11 mouse cellular contexts compared by ENCODE assay signal in genomic region chr7:143119407-143119806, GRCm38 (mm10). TPM values are rescaled to one million over a fixed set of nuclear protein-coding genes. Genes with fewer than 3 reads are reported as not detected.
DNase-seq lines count a peak whose midpoint lies in the region; ATAC-seq lines count a peak whose summit lies in the region.
"Had no signal": no experiment of that assay in that cellular context is flagged by ENCODE, and none has a peak within 500 bp of the region (broad histone marks: within the 10 kb centered on the region; RNA-seq: fewer than 3 reads in every experiment).

No protein-coding gene starts in this region.

- ATAC-seq in erythroblast, adult 5-6 weeks (replicated peaks; ENCODE audit: low FRiP score, poor library complexity, severe bottlenecking): no peak
- ATAC-seq in hindbrain, embryonic 16.5 days: no peak

- no peaks in the 10 kb centered on the region for H3K27me3 ChIP-seq in hindbrain, embryonic 16.5 days (replicated peaks; ENCODE audit: control insufficient read depth, insufficient read depth, low read length)

- H3K9ac ChIP-seq in hindbrain, embryonic 16.5 days (ENCODE audit: low read depth, low read length): no peak overlapping the region

- H3K4me1 ChIP-seq in hindbrain, embryonic 16.5 days (ENCODE audit: control insufficient read depth, insufficient read depth, low read depth, low read length): peaks cover 2% of the 10 kb centered on the region; the same call in 1 of the 2 replicates

- no peak overlapping the region for H3K4me2 ChIP-seq in hindbrain, embryonic 16.5 days (ENCODE audit: low read length)

- H3K4me3 ChIP-seq in hindbrain, embryonic 16.5 days (ENCODE audit: low read length): no peak overlapping the region

- peak; percentile 20 for DNase-seq in ovary, adult 18-20 months (ENCODE audit: low spot score)
- DNase-seq in ovary, postnatal 36 days (ENCODE audit: low spot score): no peak
- DNase-seq in kidney, adult 18-20 months: peak; percentile 44
- DNase-seq in lung, adult 18-20 months: peak; percentile 59 to 78
- no peak for DNase-seq in gastrocnemius, postnatal 36 days
- DNase-seq in cerebellum, adult 11-12 months: no peak
- DNase-seq: retina, postnatal 1 day; thymus, postnatal 4 days had no signal

- 10% methylated on average over 1 of the region's 1 CpGs for WGBS in hindbrain, embryonic 16.5 days

- H3K27ac ChIP-seq in hindbrain, embryonic 16.5 days (ENCODE audit: low read depth, low read length): no peak overlapping the region

- no peaks in the 10 kb centered on the region for H3K9me3 ChIP-seq in hindbrain, embryonic 16.5 days (ENCODE audit: control insufficient read depth, low read length)

- H3K36me3 ChIP-seq in hindbrain, embryonic 16.5 days (ENCODE audit: control insufficient read depth, insufficient read depth, low read length): no peaks in the 10 kb centered on the region

- intact Hi-C loops in gastrocnemius, postnatal 36 days (cut with DNase I): no loop called here

RNA-seq across cellular contexts. Expression of gene Kcnq1, which starts 13.2 kb away (rescaled TPM):
- not detected in 2 replicates for total RNA-seq in erythroblast, adult 5-6 weeks (2015; ENCODE audit: low replicate concordance)
- not detected in 2 replicates for total RNA-seq in erythroblast, adult 5-6 weeks (2017; ENCODE audit: low replicate concordance)
- under 1 TPM; 0.31 to 0.69 TPM for total RNA-seq in gastrocnemius, postnatal 36 days (2021)
- polyA plus RNA-seq in hindbrain, embryonic 16.5 days (2015; fragmentation: Nextera tagmentation; extraction: Ambion mirVana): 1.3 and 2.2 TPM in 2 replicates

RNA-seq across cellular contexts. Expression of gene Trpm5, which starts 25.0 kb away (rescaled TPM):
- total RNA-seq in erythroblast, adult 5-6 weeks (2015; ENCODE audit: low replicate concordance): not detected in 2 replicates
- total RNA-seq in erythroblast, adult 5-6 weeks (2017; ENCODE audit: low replicate concordance): not detected in 2 replicates
- total RNA-seq in gastrocnemius, postnatal 36 days (2021): not detected
- 2.1 and 3.2 TPM in 2 replicates for polyA plus RNA-seq in hindbrain, embryonic 16.5 days (2015; fragmentation: Nextera tagmentation; extraction: Ambion mirVana)
- total RNA-seq: left cerebral cortex, postnatal 25 days had no signal

RNA-seq across cellular contexts. Expression of gene Tssc4, which starts 50.4 kb away (rescaled TPM):
- total RNA-seq in erythroblast, adult 5-6 weeks (2015; ENCODE audit: low replicate concordance): 1.3 and 11.1 TPM in 2 replicates
- total RNA-seq in erythroblast, adult 5-6 weeks (2017; ENCODE audit: low replicate concordance): 5.3 and 16.4 TPM in 2 replicates
- total RNA-seq in gastrocnemius, postnatal 36 days (2021): 1 to 10 TPM; 7.8 to 8.4 TPM
- 97.4 and 98.7 TPM in 2 replicates for polyA plus RNA-seq in hindbrain, embryonic 16.5 days (2015; fragmentation: Nextera tagmentation; extraction: Ambion mirVana)

Comparison
In these comparisons a context has a peak if more than half of its experiments do, and no peak if none do; other contexts are left out.
1. DNase-seq: peak in ovary, adult 18-20 months (single experiment), kidney, adult 18-20 months (single experiment) and lung, adult 18-20 months (2 of 2); none in ovary, postnatal 36 days (single experiment), gastrocnemius, postnatal 36 days (0 of 2) and cerebellum, adult 11-12 months (single experiment).